Mouse (Mus musculus) G1E-ER4 (cell line): ENCODE results near the gene Hectd1. TPM values are rescaled to one million over a fixed set of nuclear protein-coding genes. Genes with fewer than 3 reads are reported as not detected.

Source experiments
- GATA1 ChIP-seq: IDR thresholded peaks from one replicate; pipeline ENCODE4 v1.8.0; 2012; ENCODE audit warnings: low read length, inconsistent platforms
- polyA plus RNA-seq: library from polyadenylated mRNA; stranded (reverse); fragments of >175 nt; gene quantifications from 2 replicates; pipeline ENCODE4 v1.2.3, GENCODE M21; 2012

The Hectd1 gene
- 14.7 and 24.1 TPM in 2 replicates for polyA plus RNA-seq

GRCm38 (mm10) chr12:51829290-51830076, at the start of gene Hectd1:
Gene Hectd1 (minus strand): TSS chr12:51829536.
- no peak for TF ChIP-seq GATA1

GRCm38 (mm10) chr12:51871446-51872144, 42.3 kb upstream of the Hectd1 start:
- TF ChIP-seq GATA1, result no peak

- TF ChIP-seq GATA1, result no peak
Observed at GRCm38 (mm10) chr12:51869511-51869910, 40.2 kb upstream of the Hectd1 start.

GRCm38 (mm10) chr12:51867076-51867475, 37.7 kb upstream of the Hectd1 start:
- no peak for TF ChIP-seq GATA1

- no peak for TF ChIP-seq GATA1
Observed at GRCm38 (mm10) chr12:51866226-51866910, 37.0 kb upstream of the Hectd1 start.

GRCm38 (mm10) chr12:51865790-51866179, 36.4 kb upstream of the Hectd1 start:
- TF ChIP-seq GATA1, result no peak

- TF ChIP-seq GATA1, result no peak
Observed at GRCm38 (mm10) chr12:51865061-51865789, 35.9 kb upstream of the Hectd1 start.

- no peak for TF ChIP-seq GATA1
Observed at GRCm38 (mm10) chr12:51863116-51864002, 34.0 kb upstream of the Hectd1 start.

GRCm38 (mm10) chr12:51858134-51859028, 29.0 kb upstream of the Hectd1 start:
- TF ChIP-seq GATA1, result no peak

- TF ChIP-seq GATA1, result peak; percentile 94
Observed at GRCm38 (mm10) chr12:51856768-51857295, 27.5 kb upstream of the Hectd1 start.

GRCm38 (mm10) chr12:51855872-51856271, 26.5 kb upstream of the Hectd1 start:
- no peak for TF ChIP-seq GATA1

GRCm38 (mm10) chr12:51855453-51855852, 26.1 kb upstream of the Hectd1 start:
- no peak for TF ChIP-seq GATA1

GRCm38 (mm10) chr12:51851617-51852016, 22.3 kb upstream of the Hectd1 start:
- TF ChIP-seq GATA1, result peak; percentile 62
